Mouse (Mus musculus): Measurements from ENCODE around the gene Wtap.

DNA sequence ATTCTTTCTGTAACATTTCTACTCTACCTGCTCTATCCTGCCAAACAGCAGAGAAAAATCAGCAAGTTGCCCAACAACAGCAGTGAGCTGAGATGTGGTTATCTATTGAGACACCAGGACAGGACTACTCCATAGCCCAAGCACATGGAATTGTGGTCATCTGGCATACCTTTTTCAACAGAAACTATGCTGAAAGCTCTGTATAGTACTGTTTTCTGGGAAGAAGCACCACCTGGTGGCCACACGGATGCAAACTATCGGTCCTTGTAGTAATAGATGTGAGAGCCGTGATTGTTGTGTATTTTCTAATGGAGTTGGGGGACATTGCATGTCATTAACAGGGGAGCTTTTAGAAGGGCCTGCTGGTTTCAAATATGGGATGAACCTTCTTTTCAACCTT lies 2.4 kb upstream of the Wtap start:
- no peak for TF ChIP-seq CTCF (IDR thresholded peaks at IDR 0.05; ENCODE audit: borderline replicate concordance, insufficient read depth, low read length)
- no peak for TF ChIP-seq POLR2A (IDR thresholded peaks at IDR 0.05; ENCODE audit: low read depth, low read length)

Measured in embryonic fibroblast, embryonic 13.5 days (primary cell).